Mouse (Mus musculus): ENCODE results near the gene Fibcd1.

Fibcd1 gene

DNA sequence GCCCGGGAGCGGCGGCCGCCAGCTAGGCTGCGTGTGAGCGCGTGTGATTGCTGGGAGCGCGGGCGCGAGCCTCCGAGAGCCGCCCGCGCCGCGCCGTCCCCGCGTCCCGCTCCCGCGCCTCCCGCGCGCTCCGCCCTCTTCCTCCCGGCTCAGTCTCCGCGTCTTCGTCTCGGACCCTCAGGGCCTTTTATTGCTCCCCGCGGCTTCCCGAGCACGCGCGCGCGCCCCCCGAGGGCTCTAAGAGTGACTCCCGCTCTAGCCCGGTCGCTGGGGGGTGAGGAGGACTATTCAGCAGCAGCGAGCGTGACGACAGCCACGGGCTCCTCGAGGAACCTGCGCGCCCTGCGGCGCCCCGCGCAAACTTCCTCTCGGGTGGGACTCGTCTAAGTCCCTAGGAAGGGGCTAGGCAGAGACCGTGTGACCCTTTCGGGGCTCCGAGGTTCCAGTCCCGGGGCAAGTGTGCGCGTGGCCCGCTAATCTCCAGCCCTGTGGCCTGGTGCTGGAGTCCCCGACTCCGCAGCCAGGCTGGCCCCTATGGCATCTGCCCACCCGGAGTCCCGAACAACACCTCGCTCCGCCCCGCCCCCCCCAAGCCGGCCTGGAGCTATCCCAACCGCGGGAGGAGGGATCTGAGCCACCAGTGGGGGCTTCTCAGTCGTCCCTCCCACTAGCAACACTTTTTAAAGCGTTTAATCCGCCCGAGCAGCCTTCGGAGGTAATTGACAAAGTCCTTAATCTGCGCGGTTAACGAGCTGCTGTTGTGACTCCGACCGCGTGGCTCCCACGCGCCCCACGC is at the start of gene Fibcd1:
Gene Fibcd1, minus strand, starts transcription at position 110 of the 796 bp plus-strand sequence.
- 0 out of 2 replicates have a peak, but pooled peaks have one; percentile 34 for ATAC-seq (ENCODE audit: insufficient number of reproducible peaks, low FRiP score, low TSS enrichment)

DNA sequence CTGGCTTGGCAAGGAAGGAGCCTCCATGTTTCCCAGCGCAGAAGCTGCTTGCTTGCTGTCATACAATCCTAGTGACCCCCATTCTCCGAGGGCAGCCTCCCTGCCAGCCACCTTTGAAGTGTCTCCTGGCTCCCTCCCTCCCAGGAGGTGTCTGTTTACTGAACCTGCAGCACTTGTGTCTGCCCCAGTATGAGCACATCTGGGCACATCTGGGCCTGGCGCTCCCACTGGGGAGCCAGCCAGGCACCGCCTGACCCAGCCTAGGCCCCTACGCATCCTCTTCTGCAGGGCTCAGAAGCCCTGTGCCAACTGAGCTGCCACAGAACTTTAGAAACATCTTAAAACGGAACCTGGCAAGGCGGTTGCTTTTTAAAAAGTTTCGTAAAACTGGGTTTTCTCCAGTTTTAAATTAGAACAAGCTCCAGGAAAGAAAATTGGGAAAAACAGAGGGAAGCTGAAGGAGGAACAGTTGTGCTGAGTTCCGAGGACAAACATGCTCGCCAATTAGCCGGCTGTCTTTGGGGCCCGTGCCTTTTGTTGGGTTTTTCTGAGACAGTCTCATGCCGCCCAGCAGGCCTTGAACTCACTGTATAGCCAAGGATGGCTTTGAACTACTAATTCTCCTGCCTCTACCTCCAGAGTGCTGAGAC is 48.5 kb upstream of the Fibcd1 start:
- no peak for ATAC-seq (ENCODE audit: insufficient number of reproducible peaks, low FRiP score, low TSS enrichment)

DNA sequence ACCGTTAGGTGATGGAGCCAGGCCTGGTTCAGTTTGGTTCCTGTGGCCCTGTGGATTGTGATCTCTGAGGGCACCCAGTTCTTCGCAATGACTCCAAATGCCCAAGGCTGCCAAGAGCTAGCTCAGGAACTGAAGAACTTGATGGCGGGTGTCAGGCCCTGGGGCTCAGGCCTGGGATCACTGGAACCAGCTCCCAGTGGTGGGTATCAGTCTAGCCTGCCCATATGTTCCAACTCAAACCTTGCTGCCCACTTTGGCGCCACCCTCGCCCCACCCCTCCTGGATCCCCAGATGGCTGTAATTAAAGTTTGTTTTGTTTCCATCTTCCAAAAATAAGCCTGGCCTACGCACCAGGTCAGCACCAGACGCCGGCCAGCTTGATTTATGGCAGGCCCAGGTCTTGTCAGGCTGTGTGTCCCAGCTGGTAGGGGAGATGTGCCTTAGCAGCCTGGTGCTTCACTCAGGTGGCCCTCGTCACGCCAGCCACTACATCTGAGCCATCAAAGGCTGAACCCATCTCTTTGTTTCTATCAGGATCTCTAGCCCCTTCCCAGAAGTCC is 47.4 kb upstream of the Fibcd1 start:
- no peak for ATAC-seq (ENCODE audit: insufficient number of reproducible peaks, low FRiP score, low TSS enrichment)

DNA sequence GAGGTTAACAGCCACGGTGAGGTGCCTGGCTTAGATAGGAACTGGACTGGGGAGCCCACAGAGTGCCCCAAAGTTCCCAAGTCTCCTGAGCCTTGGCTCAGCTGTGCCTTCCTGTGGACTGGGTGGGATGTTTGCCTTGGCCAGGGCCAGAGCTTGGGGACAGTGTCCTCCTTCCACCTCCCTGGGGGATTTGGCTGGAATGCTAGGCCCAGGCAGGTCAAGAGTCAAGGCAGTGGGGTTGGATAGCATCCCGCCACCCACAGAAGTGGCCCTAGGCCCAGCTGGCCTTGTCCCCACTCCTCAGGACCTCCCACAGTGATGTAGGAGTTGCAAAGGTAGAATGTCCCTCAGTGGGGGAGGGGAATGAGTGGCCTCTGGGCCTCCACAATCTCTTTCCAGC is 45.4 kb upstream of the Fibcd1 start:
- ATAC-seq (ENCODE audit: insufficient number of reproducible peaks, low FRiP score, low TSS enrichment): no peak

DNA sequence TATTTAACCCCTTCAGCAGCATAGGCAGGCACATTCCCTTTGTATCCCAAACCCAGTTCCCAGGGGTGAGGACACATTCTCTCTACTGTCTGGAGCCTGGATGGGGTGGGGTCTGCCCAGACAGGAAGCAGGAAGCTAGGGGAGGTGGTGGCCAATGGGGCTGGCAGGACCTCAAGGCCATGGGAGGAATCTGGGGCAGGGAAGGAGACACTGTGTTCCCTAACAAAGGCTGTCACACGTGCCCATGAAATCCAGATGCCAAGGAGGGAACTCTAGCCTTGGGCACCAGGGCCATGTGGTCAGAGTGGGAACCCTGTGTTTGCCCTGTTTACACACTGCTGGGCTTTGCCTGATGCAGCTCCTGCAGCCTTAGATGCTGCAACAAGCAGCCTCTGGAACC is 43.1 kb upstream of the Fibcd1 start:
- ATAC-seq (ENCODE audit: insufficient number of reproducible peaks, low FRiP score, low TSS enrichment): no peak

DNA sequence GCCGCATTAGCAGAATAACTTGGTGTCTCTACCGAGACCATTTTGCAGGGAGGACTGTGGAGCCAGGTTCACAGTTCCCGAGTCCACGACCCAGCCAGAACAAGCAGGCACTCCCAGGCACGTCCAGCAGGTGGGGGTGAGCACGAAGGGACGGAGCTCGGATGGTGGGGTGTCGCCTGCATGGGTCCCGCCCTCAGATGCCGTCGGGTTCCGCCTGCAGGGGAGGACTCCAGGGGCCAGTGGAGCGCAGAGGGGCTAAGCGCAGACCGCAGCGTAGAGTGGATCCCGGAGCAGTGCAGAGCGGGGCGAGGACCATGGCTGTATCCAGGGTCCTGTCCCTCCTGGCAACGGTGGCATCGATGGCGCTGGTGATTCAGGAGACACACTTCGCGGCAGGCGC is 41.2 kb upstream of the Fibcd1 start, which contains the start of gene Lamc3:
Gene Lamc3, plus strand, starts transcription at position 262 of the 400 bp plus-strand sequence.
- ATAC-seq (ENCODE audit: insufficient number of reproducible peaks, low FRiP score, low TSS enrichment): no peak

DNA sequence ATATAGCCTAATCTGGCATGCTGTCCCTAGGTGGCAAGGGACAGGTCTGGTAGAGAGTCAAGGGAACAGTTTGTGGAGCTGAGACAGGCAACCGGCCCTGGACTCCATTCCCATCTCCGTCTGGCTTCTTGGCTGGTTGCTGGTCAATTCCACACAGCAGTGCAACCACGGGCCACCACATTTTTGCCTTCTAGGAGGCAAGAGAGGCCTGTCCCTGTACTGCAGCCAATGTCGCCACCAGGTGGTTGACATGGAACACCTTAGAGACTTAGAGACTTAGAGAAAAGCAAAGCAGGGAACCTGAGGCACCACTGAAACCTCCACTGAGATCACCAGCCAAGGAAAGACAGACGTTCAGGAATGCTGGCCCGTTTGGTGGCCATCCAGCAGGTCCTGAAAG is 39.0 kb upstream of the Fibcd1 start:
- no peak for ATAC-seq (ENCODE audit: insufficient number of reproducible peaks, low FRiP score, low TSS enrichment)

DNA sequence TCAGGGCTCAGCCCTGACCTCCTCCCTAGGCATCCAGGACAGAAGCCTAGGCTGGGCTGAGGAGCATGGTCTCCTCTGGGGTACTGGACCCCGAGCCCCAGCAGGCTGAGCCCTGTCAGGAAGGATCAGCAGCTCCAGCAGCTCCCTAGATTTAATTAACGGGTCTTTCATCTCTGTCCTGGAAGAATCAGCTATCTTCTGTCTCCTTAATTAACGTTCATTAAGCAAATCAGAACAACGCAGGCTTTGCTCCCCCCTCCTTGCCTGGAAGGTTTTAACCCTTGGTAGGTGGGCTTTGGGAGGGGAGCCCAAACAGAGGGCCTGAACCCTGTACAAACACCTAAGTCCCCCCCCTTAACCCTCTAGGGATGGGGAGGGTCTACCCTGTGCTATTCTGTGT is 37.3 kb upstream of the Fibcd1 start:
- no peak for ATAC-seq (ENCODE audit: insufficient number of reproducible peaks, low FRiP score, low TSS enrichment)

DNA sequence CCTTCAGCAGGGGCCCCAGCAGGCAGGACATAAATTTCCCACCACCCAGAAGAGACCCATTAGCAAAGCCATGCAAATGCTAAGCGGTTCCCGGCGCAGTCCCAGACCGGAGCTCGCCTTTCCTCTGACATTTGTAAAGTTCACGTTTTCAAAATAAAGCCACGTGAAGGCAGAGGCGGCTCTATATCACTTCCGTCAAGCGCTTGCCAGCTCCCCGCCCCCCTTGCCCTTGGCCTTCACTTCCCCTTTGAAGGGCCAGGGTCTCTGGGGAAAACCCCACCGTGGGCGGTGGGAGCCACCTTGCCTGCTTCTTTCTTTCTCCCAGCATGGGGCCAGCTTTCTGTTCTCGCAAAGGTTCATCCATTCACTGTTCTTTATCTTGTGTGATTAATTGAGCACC is 35.1 kb upstream of the Fibcd1 start:
- no peak for ATAC-seq (ENCODE audit: insufficient number of reproducible peaks, low FRiP score, low TSS enrichment)

DNA sequence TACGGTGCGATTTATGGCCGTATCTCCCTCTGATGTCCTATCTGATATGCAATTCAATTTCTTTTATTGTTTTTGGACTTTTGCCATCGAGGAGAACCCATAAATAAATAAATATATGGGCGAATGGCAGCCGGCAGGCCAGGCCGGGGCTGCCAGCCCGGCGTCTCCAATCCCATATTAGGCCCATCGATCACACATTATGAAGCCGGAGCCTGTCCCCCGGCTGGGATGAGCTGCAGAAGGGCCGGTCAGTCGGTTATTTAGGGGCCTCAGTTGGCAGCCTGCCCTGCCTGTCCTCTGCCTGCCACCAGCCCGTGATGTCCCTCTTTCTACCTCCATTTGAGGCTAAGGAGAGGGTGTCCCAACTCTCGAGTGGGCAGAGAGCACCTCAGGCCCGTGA is 32.8 kb upstream of the Fibcd1 start:
- no peak for ATAC-seq (ENCODE audit: insufficient number of reproducible peaks, low FRiP score, low TSS enrichment)

DNA sequence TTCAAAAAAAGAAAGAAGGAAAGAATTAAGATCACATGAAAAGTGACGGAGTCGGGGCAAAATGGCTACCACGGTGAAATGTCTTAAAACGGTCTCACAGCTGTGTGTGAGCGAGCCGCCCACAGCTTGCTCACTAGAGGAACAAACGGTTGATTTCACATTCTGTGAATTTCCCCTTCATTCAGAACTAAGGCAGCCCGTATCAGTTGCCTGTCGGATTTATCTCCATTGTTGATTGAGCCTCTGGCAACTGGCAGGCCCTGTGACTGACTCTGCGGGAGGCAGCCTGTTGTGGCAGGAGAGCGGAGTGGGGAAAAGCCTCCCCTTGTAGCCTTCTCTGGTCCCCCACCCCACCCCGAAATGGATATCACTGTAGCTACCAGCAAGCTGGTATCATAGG is 30.6 kb upstream of the Fibcd1 start:
- no peak for ATAC-seq (ENCODE audit: insufficient number of reproducible peaks, low FRiP score, low TSS enrichment)

DNA sequence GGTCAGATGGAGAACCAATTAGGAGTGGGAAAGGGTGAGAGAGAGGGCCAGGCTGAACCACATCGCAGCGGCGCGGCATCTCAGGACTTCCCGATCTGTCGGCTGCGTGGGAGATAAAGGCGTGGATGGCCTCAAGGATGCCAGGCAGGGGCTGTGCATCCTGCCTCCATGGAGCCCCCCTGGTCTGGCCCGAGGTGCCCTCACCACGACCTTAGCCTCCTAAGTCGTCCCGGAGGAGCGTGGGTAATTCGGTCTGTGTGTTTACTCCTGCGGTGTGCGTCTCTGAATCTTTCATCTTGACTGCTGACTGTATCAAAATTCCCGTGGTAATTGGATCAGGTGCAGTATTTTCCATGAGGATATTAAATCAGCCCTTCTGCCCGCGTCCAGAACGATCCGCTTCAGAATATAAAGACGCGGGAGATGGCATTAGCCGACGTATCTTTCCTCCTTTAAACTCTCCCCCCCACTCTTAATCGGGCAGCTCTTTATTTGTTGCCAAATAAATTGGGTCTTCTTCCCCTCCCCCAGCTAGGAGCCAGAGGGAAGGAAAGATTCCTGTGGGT is 28.6 kb upstream of the Fibcd1 start:
- no peak for ATAC-seq (ENCODE audit: insufficient number of reproducible peaks, low FRiP score, low TSS enrichment)

DNA sequence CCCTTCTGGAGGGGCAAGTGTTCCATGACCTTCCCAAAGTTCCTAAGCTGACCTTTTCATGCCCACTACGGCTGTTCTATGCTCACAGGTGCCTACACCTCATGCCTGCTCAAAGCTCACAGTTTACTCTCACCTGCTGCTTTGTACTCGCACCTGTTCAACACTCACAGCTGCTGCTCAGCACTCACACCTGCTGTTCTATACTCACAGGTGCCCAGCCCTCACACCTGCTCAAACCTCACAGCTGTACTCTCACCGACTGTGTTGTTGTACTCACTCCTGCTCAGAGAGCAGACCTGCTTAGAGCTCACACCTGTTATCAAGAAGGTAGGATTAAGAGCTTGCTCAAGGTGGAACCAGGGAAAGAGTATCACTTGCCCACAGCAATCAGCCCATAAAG is 24.9 kb upstream of the Fibcd1 start:
- ATAC-seq (ENCODE audit: insufficient number of reproducible peaks, low FRiP score, low TSS enrichment): no peak

DNA sequence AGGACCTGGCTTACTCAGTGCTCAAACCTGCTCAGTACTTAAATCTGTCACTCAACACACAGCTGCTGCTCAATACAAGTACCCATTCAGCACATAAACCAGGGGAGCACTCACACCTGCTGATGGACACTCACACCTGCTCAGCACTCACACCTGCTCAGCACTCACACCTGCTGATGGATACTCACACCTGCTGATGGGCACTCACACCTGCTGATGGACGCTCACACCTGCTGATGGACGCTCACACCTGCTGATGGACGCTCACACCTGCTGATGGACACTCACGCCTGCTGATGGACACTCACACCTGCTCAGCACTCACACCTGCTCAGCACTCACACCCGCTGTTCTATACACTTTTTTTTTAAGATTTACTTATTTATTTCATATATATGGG is 23.9 kb upstream of the Fibcd1 start:
- no peak for ATAC-seq (ENCODE audit: insufficient number of reproducible peaks, low FRiP score, low TSS enrichment)

DNA sequence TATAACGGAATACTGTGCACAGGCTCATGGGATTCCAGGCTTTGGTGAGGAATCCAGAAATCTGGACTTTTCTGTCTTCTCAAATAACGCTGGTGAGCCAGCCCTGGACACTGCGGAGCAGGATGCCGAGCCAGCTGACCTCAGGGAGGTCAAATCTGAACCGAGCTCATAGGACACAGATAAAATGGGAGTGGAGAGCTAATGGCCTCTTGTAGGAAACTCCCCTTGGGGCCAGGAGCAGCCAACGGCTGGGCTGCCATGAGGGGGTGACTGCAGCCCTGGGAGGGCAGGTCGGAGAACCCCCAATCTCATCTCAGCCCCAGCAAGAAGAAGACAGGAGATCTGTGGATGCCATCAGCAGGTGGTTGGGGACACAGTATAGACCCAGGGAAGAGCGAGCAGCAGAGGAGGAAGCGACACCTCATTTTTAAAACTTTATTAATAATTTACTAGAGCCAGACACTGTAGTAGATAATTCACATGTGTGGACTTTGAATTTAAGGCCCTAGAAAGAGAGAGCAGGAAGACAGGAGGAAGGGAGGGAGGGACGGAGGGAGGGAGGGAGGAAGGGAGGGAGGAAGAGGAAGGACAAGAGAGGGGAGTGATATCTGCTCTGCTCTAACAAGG is 22.8 kb upstream of the Fibcd1 start:
- ATAC-seq (ENCODE audit: insufficient number of reproducible peaks, low FRiP score, low TSS enrichment): no peak

DNA sequence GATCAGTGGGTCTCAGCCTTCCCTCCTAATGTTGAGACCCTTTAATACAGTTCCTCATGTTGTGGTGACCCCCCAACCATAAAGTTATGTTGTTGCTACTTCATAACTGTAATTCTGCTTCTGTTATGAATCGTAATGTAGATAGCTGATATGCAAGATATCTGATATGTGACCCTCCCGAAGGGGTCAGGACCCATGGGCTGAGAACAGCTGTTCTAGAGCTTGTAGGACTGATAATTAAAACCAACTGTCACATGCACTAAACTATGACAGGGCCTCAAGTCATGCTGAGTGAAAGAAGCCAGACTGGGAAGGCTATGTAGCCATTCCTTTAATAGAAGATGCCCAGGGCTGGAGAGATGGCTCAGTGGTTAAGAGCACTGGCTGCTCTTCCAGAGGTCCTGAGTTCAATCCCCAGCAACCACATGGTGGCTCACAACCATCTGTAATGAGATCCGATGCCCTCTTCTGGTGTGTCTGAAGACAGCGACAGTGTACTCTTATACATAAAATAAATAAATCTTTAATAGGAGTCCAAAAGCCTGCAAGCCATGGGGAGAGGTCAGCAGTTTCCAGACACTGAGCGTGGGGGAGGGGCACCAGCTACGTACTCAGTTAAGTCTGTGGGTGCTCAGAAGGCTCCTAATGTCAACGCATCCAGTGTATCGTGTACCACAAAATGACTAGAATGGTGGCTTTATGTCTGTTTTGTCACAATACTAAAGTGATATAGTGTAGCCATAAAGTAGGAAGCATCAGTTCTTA is 22.1 kb upstream of the Fibcd1 start:
- no peak for ATAC-seq (ENCODE audit: insufficient number of reproducible peaks, low FRiP score, low TSS enrichment)

DNA sequence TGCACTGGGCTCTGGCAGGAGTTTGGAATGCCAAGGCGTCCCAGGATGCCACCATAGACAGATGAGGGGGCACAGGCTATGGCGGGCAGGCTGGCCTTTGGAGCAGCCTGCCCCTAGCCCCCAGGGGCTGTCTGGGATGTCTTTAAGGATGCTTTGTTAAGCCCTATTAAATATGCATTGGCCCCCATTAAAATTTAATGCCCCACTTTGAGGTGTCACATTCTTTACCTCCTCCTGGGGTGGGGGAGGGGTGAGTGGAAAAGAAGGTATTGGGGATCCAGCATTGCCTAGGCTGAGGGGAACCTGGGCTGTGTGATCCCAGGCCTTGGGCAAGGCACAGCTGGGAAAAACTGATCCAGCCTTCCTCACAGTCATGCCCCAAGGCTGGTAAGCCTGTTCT is 20.0 kb upstream of the Fibcd1 start:
- ATAC-seq (ENCODE audit: insufficient number of reproducible peaks, low FRiP score, low TSS enrichment): no peak

DNA sequence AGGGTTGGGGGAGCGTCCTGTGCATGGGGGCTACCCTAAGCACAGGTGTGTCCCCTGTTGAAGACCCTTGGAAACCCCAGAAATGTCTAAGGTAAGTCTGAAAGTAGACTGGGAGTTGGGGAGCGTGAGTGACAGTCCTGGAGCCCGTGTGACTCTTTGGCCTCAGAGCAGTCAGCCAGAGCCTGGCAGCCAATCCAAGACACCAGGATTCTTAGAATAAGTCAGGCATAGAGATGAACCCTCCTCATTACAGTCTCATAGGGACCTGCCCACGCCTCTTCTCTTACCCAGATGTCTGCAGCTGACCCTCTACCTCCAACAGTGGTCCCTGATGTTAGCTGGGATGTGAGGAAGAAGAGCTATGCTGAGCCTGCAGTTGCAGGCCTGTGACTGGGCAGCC is 19.5 kb upstream of the Fibcd1 start:
- ATAC-seq (ENCODE audit: insufficient number of reproducible peaks, low FRiP score, low TSS enrichment): no peak

DNA sequence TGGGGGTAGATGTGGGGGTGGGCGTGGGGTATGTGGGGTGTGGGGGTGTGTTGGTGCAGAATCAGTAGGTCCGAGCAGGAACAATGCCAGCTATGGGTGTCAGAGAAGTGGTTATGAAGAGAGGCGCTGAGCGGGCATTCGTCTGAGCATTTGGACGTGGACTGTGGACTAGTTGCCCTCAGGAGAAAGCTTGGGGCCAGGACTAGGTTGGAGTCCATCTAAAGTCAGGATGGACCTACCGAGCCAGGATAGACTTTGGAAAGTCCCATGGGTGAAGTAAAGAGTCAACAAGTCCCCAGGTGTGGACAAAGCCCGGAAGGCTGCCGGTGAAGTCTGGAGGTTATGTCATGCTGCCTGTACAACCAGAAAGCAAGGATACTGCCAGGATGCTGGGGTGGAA is 19.1 kb upstream of the Fibcd1 start:
- ATAC-seq (ENCODE audit: insufficient number of reproducible peaks, low FRiP score, low TSS enrichment): no peak

DNA sequence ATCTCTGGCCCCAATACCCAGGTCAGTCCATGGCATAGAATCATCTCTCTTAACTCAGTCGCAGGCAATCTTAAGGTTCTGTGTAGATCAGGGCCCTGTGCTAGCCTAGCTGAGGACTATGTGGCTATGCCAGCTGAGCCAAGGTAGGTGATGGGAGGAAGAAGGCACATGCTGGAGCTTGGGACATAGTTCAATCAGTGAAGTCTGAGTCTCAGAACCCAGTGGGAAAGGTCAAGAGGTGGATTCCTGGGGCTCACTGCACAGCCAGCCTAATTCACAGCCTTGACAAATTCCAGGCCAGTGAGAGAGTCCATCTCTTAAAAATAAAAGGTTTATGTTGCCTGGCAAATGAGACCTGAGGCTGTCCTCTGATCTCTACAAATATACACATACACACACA is 18.0 kb upstream of the Fibcd1 start:
- ATAC-seq (ENCODE audit: insufficient number of reproducible peaks, low FRiP score, low TSS enrichment): no peak
